Mouse (Mus musculus) lung, postnatal 0 days (tissue): Measurements from ENCODE around the gene Ablim1. TPM values are rescaled to one million over a fixed set of nuclear protein-coding genes. Genes with fewer than 3 reads are reported as not detected.

Experiments
- ATAC-seq: fragments of 200-750 bp; cut with Nextera tagmentation; 2 replicates; pipeline ENCODE4 v1.8.0; 2017; ENCODE audit warnings: moderate library complexity
- DNase-seq: peaks from one replicate; pipeline ENCODE4 v3.0.0-alpha.2; 2016; ENCODE audit warnings: low spot score
- H3K27ac ChIP-seq: fragments of 300-500 bp; sonication (generic); 2 replicates; pipeline ENCODE4 v1.5.1; 2014; ENCODE audit warnings: antibody characterized with exemption, mild to moderate bottlenecking, low read length, mixed read lengths
- H3K27me3 ChIP-seq: fragments of 300-500 bp; sonication (generic); replicated peaks from 2 replicates; pipeline ENCODE4 v1.6.1; 2014; ENCODE audit warnings: low read length, mixed read lengths; ENCODE audit not compliant: insufficient read depth
- H3K36me3 ChIP-seq: fragments of 300-500 bp; sonication (generic); 2 replicates; pipeline ENCODE4 v1.6.1; 2014; ENCODE audit warnings: low read length, mixed read lengths; ENCODE audit not compliant: insufficient read depth
- H3K4me1 ChIP-seq: fragments of 300-500 bp; sonication (generic); 2 replicates; pipeline ENCODE4 v1.6.1; 2014; ENCODE audit warnings: antibody characterized with exemption, low read depth, low read length, mixed read lengths; ENCODE audit not compliant: insufficient read depth
- H3K4me2 ChIP-seq: fragments of 300-500 bp; sonication (generic); replicated peaks from 2 replicates; pipeline ENCODE4 v1.6.1; 2014; ENCODE audit warnings: low read depth, mild to moderate bottlenecking, low read length, moderate library complexity, mixed read lengths
- H3K4me3 ChIP-seq: fragments of 300-500 bp; sonication (generic); 2 replicates; pipeline ENCODE4 v1.5.1; 2014; ENCODE audit warnings: low read depth, low read length
- H3K9ac ChIP-seq: fragments of 300-500 bp; sonication (generic); replicated peaks from 2 replicates; pipeline ENCODE4 v1.6.1; 2014; ENCODE audit warnings: low read depth, mild to moderate bottlenecking
- H3K9me3 ChIP-seq: fragments of 300-500 bp; sonication (generic); 2 replicates; pipeline ENCODE4 v1.6.1; 2016; ENCODE audit warnings: low read length, mixed read lengths
- CTCF ChIP-seq: IDR thresholded peaks from 2 replicates; pipeline ENCODE4 v1.5.1; 2016; ENCODE audit warnings: antibody characterized with exemption, mild to moderate bottlenecking
- EP300 ChIP-seq: IDR thresholded peaks from 2 replicates; pipeline ENCODE4 v1.6.1; 2016; ENCODE audit warnings: antibody characterized with exemption, mild to moderate bottlenecking, control low read depth
- WGBS: fragments of 180-500 bp; shearing (Covaris S2); extraction: QIAGEN DNeasy Blood & Tissue Kit; methylation state at CpG from one replicate; pipeline ENCODE4 v1.1.7; 2014; 5-methylcytosine and 5-hydroxymethylcytosine counted together
- polyA plus RNA-seq: library from polyadenylated mRNA; unstranded; fragments of >200 nt; fragmentation: Nextera tagmentation; extraction: Ambion mirVana; gene quantifications from 2 replicates; pipeline ENCODE4 v1.2.1, GENCODE M21; 2015

Gene Ablim1
- polyA plus RNA-seq, 1 experiment from 2014 or later: 50.1 TPM

DNA sequence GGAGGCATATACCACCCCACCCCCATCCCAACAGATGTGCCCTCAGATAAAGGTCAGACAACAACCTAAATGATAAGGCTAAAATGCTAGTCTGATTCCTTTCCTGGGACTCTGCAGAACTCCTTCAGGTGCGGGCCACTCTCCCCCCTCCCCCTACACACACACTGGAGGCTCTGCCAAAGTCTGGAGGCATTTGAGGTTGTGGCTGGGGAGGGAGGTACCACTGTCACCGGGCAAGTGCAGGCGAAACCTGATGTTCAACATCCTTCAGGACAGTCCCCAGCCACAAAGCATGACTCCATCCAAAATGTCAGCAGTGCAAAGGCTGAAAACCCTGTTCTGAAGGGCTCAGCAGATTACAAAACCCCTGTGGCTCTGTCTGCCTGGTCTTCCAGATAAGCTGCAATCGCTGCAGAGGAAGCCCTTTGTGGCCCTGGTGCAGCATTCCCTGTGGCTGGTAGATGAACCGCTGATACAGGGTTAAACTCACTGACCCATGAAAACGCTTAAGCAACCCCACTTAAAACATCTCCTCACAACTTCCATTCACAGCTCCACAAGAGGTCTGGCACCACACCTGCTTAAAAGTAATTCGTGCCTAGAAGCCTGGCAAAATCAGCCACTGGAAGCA is 197.7 kb downstream of the Ablim1 start:
- Histone ChIP-seq H3K9me3 (no peaks in the 10 kb centered on the region), H3K27me3 (no peaks in the 10 kb centered on the region), H3K4me3 (peak overlapping the region; percentile 23; the same call in 1 of the 2 replicates), H3K36me3 (peaks cover 7% of the 10 kb centered on the region; the same call in 1 of the 2 replicates), H3K27ac (0 out of 2 replicates have a peak overlapping the region, but pooled peaks have one; percentile 44), H3K9ac (no peak overlapping the region), H3K4me1 (peaks cover 17% of the 10 kb centered on the region), H3K4me2 (peak overlapping the region; percentile 52)
- DNase-seq: peak; percentile 61
- TF ChIP-seq CTCF (no peak), EP300 (no peak)
- 8% methylated on average over 7 of the region's 7 CpGs for WGBS
- ATAC-seq: peak; percentile 58

- Histone ChIP-seq H3K27ac (no peak overlapping the region), H3K4me1 (peaks cover 17% of the 10 kb centered on the region), H3K9ac (no peak overlapping the region)
Observed at GRCm38 (mm10) chr19:57115670-57116069, 199.0 kb downstream of the Ablim1 start.

DNA sequence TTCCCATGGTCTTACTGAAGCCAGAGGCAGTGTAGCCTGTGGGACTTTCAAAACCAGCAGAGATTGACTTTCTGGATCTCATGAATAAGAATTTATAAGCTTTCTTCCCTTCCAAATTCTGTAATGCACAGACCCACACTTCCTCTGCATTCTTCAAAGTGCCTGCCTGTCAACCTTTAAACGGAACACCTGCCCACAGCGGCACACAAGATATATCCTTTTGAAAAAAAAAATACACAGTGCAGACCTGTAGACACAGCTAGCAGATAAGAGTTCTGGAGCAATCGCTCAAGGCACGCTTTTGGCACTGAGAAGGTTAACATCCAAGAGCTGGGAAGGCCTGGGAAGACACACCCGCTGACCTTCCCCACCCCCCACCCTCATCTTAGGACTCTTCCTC is 199.8 kb downstream of the Ablim1 start:
- Histone ChIP-seq H3K27ac (no peak overlapping the region), H3K4me2 (no peak overlapping the region), H3K36me3 (peaks cover 7% of the 10 kb centered on the region; the same call in 1 of the 2 replicates), H3K27me3 (no peaks in the 10 kb centered on the region), H3K9me3 (no peaks in the 10 kb centered on the region), H3K9ac (no peak overlapping the region), H3K4me1 (peaks cover 15% of the 10 kb centered on the region), H3K4me3 (no peak overlapping the region)
- 42% methylated on average over 5 of the region's 5 CpGs for WGBS
- TF ChIP-seq EP300: no peak
- no peak for TF ChIP-seq CTCF
- ATAC-seq (no peak), DNase-seq (no peak)

More at GRCm38 (mm10) chr19:57115670-57116069, 199.0 kb downstream of the Ablim1 start:
- no peak overlapping the region for H3K4me2 ChIP-seq
- WGBS: 53% methylated on average over 5 of the region's 5 CpGs
- TF ChIP-seq EP300: no peak
- TF ChIP-seq CTCF: peak; percentile 35
- peaks cover 7% of the 10 kb centered on the region; the same call in 1 of the 2 replicates for H3K36me3 ChIP-seq
- ATAC-seq (no peak), DNase-seq (no peak)
- no peak overlapping the region for H3K4me3 ChIP-seq
- H3K27me3 ChIP-seq: no peaks in the 10 kb centered on the region
- H3K9me3 ChIP-seq: no peaks in the 10 kb centered on the region

GRCm38 (mm10) chr19:57113975-57114374 is 200.7 kb downstream of the Ablim1 start:
- Histone ChIP-seq H3K9ac (no peak overlapping the region), H3K9me3 (no peaks in the 10 kb centered on the region), H3K27me3 (no peaks in the 10 kb centered on the region), H3K36me3 (peaks cover 7% of the 10 kb centered on the region; the same call in 1 of the 2 replicates), H3K4me2 (no peak overlapping the region), H3K4me1 (peaks cover 11% of the 10 kb centered on the region; the same call in 1 of the 2 replicates), H3K4me3 (no peak overlapping the region), H3K27ac (0 out of 2 replicates have a peak overlapping the region, but pooled peaks have one; percentile 3)
- TF ChIP-seq EP300: no peak
- TF ChIP-seq CTCF: no peak
- 92% methylated on average over 8 of the region's 8 CpGs for WGBS
- no peak for DNase-seq
- ATAC-seq: no peak

DNA sequence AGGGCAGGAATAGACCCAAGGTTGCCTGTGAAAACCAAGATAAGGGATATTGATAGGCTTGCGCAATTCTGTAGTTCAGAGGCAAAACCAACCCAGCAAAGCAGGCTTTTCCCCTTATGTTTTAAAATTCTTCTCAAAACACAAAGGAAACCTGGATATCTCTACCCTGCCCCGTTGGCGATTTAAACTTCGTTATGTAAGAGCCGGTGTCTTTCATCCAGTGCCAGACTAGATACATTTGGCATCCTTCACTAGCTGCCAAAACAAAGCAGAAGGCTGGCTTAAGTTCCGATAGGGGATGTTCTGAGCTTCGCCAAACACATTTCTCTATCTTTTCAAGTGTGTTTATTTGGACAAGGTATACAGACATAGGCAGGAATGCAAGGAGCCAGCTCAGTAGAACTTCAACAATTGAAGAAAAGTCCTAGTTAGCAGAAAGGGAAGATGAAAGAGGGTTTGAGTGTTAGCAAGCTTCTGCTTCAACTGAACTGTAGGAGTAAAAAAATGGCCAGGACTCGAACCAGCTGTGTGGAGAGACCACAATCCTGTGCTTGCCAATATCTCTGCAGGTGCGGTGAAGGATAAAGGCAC is 201.8 kb downstream of the Ablim1 start:
- Histone ChIP-seq H3K27ac (peak overlapping the region; percentile 11), H3K4me1 (peaks cover 7% of the 10 kb centered on the region; the same call in 1 of the 2 replicates), H3K27me3 (no peaks in the 10 kb centered on the region), H3K4me3 (no peak overlapping the region), H3K4me2 (no peak overlapping the region), H3K9ac (no peak overlapping the region), H3K9me3 (no peaks in the 10 kb centered on the region), H3K36me3 (peaks cover 7% of the 10 kb centered on the region; the same call in 1 of the 2 replicates)
- TF ChIP-seq CTCF (no peak), EP300 (no peak; the same call in 1 of the 2 replicates)
- 19% methylated on average over 9 of the region's 9 CpGs for whole genome bisulfite sequencing
- DNase-seq (peak; percentile 69), ATAC-seq (peak; percentile 27; the same call in 1 of the 2 replicates)

- Histone ChIP-seq H3K27me3 (no peaks in the 10 kb centered on the region), H3K4me2 (no peak overlapping the region), H3K36me3 (peaks cover 7% of the 10 kb centered on the region; the same call in 1 of the 2 replicates), H3K9me3 (no peaks in the 10 kb centered on the region), H3K27ac (peak overlapping the region; percentile 11), H3K4me3 (no peak overlapping the region), H3K4me1 (peaks cover 7% of the 10 kb centered on the region; the same call in 1 of the 2 replicates), H3K9ac (no peak overlapping the region)
- WGBS: 50% methylated on average over 8 of the region's 8 CpGs
- ATAC-seq: 0 out of 2 replicates have a peak, but pooled peaks have one; percentile 8
- no peak for TF ChIP-seq CTCF
- TF ChIP-seq EP300: no peak
- no peak for DNase-seq
Observed at GRCm38 (mm10) chr19:57112231-57112815, 202.4 kb downstream of the Ablim1 start.
